In genomic region chr5:54110789-54111188, GRCm38 (mm10) we compare ENCODE assay signal across 16 mouse cellular contexts.
"Had no signal": no experiment of that assay in that cellular context is flagged by ENCODE, and none has a peak within 500 bp of the region (broad histone marks: within the 10 kb centered on the region; RNA-seq: fewer than 3 reads in every experiment).

No protein-coding gene starts in this region.

- H3K27ac ChIP-seq: kidney, embryonic 15.5 days; left cerebral cortex, adult 2 months; liver, embryonic 12.5 days; macrophage; midbrain, embryonic 12.5 days; midbrain, embryonic 15.5 days; neural tube, embryonic 13.5 days had no signal

- H3K36me3 ChIP-seq: midbrain, embryonic 12.5 days had no signal

- ATAC-seq: liver, embryonic 12.5 days; lung, postnatal 0 days; midbrain, embryonic 15.5 days had no signal

- DNase-seq: kidney, adult 11 months; kidney, adult 8-10 months; kidney, postnatal 10 days; kidney, postnatal 36 days; layer of hippocampus, postnatal 36 days; lung, embryonic 14.5 days; thymus, adult 18-20 months; thymus, postnatal 36 days had no signal

- H3K27me3 ChIP-seq: kidney, embryonic 15.5 days; liver, embryonic 12.5 days; midbrain, embryonic 12.5 days; midbrain, embryonic 15.5 days; neural tube, embryonic 13.5 days had no signal

- H3K4me3 ChIP-seq: kidney, embryonic 15.5 days; left cerebral cortex, adult 2 months; liver, embryonic 12.5 days; midbrain, embryonic 12.5 days; midbrain, embryonic 15.5 days; neural tube, embryonic 13.5 days had no signal

- H3K4me1 ChIP-seq: midbrain, embryonic 12.5 days; neural tube, embryonic 13.5 days had no signal

- H3K9ac ChIP-seq: kidney, embryonic 15.5 days; liver, embryonic 12.5 days; lung, embryonic 14.5 days; midbrain, embryonic 12.5 days; midbrain, embryonic 15.5 days; neural tube, embryonic 13.5 days had no signal

- H3K4me2 ChIP-seq: kidney, embryonic 15.5 days; liver, embryonic 12.5 days; lung, embryonic 14.5 days; midbrain, embryonic 12.5 days; midbrain, embryonic 15.5 days; neural tube, embryonic 13.5 days had no signal

- H3K9me3 ChIP-seq: kidney, embryonic 15.5 days; liver, embryonic 12.5 days; midbrain, embryonic 12.5 days; midbrain, embryonic 15.5 days; neural tube, embryonic 13.5 days had no signal
